Mouse (Mus musculus) forebrain, postnatal 0 days (tissue): Measurements from ENCODE around the gene Cask. TPM values are rescaled to one million over a fixed set of nuclear protein-coding genes. Genes with fewer than 3 reads are reported as not detected.
A peak's percentile ranks its signal among the peaks of the same experiment; 100 is the strongest.

ENCODE experiments used
- ATAC-seq: fragments of 200-750 bp; cut with Nextera tagmentation; 2 replicates; pipeline ENCODE4 v1.8.0; 2017; ENCODE audit warnings: mild to moderate bottlenecking, moderate library complexity
- DNase-seq: peaks from one replicate; pipeline ENCODE4 v3.0.0-alpha.2; 2015
- H3K27ac ChIP-seq: fragments of 300-500 bp; sonication (generic); 2 replicates; pipeline ENCODE4 v1.5.1; 2014; ENCODE audit warnings: low read depth, mild to moderate bottlenecking, antibody characterized with exemption, low read length, moderate library complexity, mixed read lengths
- H3K27me3 ChIP-seq: fragments of 300-500 bp; sonication (generic); 2 replicates; pipeline ENCODE4 v1.6.1; 2014; ENCODE audit warnings: mild to moderate bottlenecking, low read length, mixed read lengths; ENCODE audit not compliant: insufficient read depth
- H3K36me3 ChIP-seq: fragments of 300-500 bp; sonication (generic); 2 replicates; pipeline ENCODE4 v1.6.1; 2014; ENCODE audit warnings: mild to moderate bottlenecking, moderate library complexity; ENCODE audit not compliant: insufficient read depth
- H3K4me1 ChIP-seq: fragments of 300-500 bp; sonication (generic); 2 replicates; pipeline ENCODE4 v1.6.1; 2014; ENCODE audit warnings: antibody characterized with exemption; ENCODE audit not compliant: insufficient read depth
- H3K4me2 ChIP-seq: fragments of 300-500 bp; sonication (generic); 2 replicates; pipeline ENCODE4 v1.6.1; 2014; ENCODE audit warnings: low read depth, mild to moderate bottlenecking, moderate library complexity
- H3K4me3 ChIP-seq: fragments of 300-500 bp; sonication (generic); 2 replicates; pipeline ENCODE4 v1.5.1; 2014; ENCODE audit warnings: low read depth, low read length, mixed read lengths
- H3K9ac ChIP-seq: fragments of 300-500 bp; sonication (generic); 2 replicates; pipeline ENCODE4 v1.6.1; 2014; ENCODE audit warnings: mild to moderate bottlenecking
- H3K9me3 ChIP-seq: fragments of 300-500 bp; sonication (generic); 2 replicates; pipeline ENCODE4 v1.6.1; 2016; ENCODE audit warnings: low read length
- CTCF ChIP-seq: sonication (generic); IDR thresholded peaks from 2 replicates; pipeline ENCODE4 v1.5.1; 2016; ENCODE audit warnings: antibody characterized with exemption, control low read depth, low read depth
- WGBS: fragments of 180-500 bp; shearing (Covaris S2); extraction: QIAGEN DNeasy Blood & Tissue Kit; methylation state at CpG from one replicate; pipeline ENCODE4 v1.1.7; 2014; 5-methylcytosine and 5-hydroxymethylcytosine counted together
- polyA plus RNA-seq: library from polyadenylated mRNA; unstranded; fragments of >200 nt; fragmentation: Nextera tagmentation; extraction: Ambion mirVana; gene quantifications from 2 replicates; pipeline ENCODE4 v1.2.1, GENCODE M21; 2015
- total RNA-seq: library from RNA; depleted of rRNA; stranded (reverse); fragments of >200 nt; gene quantifications from 2 replicates; pipeline ENCODE4 v1.2.3, GENCODE M21; 2014

Cask gene
- total and polyA plus RNA-seq, 2 experiments from 2014 or later, result 57.9 to 183 TPM

DNA sequence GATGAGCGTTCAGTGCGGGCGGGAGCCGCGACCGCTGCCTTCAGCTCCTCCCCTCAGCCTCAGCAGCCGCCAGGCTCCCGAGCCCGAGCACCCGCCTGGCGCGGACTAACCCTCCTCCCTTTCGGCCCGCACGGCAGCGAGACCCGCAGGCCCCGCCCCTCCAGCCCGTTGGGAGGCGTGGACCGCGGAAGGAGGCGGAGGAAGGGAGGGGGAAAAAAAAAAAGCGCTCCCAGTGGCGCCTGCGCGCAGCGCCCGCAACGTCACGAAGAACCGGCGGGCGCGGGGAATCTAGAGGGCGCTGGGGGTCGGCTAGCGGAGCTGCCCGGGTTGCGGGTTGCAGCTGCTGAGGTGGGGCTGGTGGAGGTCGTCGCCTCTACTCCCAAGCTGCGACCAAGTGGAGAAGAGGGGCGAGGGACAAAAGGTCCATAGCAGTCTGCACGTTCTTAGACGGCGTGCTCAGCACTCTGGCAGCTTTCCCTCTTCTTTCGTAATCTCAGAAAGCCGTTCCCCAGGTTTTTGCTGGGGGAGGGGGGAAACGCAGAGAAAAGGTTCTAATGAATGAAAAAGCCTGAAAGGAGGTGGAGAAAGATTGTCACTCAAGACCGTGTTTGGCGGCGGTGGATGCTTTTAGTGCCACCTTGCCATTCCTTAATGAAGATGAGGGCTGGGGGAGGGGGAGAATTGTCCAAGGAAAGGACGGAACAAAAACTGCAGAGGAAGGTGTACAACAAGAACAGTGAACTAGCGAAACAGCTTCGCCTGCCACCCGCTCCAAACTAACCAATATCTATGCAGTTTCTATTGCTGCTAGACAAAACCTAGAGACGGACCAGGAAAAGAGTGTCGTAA lies 4.3 kb downstream of the Cask start:
- no peaks in the 10 kb centered on the region for H3K9me3 ChIP-seq
- H3K4me2 ChIP-seq, result peak overlapping the region; percentile 46
- no peaks in the 10 kb centered on the region for H3K36me3 ChIP-seq
- WGBS, result 20% methylated on average over 52 of the region's 59 CpGs
- no peaks in the 10 kb centered on the region for H3K27me3 ChIP-seq
- no peaks in the 10 kb centered on the region for H3K4me1 ChIP-seq
- peak; percentile 95 for ATAC-seq
- peak; percentile 54; the same call in 1 of the 2 replicates for TF ChIP-seq CTCF
- peak; percentile 95 for DNase-seq
- H3K9ac ChIP-seq, result peak overlapping the region; percentile 69
- peak overlapping the region; percentile 55 for H3K4me3 ChIP-seq
- H3K27ac ChIP-seq, result peak overlapping the region; percentile 95

DNA sequence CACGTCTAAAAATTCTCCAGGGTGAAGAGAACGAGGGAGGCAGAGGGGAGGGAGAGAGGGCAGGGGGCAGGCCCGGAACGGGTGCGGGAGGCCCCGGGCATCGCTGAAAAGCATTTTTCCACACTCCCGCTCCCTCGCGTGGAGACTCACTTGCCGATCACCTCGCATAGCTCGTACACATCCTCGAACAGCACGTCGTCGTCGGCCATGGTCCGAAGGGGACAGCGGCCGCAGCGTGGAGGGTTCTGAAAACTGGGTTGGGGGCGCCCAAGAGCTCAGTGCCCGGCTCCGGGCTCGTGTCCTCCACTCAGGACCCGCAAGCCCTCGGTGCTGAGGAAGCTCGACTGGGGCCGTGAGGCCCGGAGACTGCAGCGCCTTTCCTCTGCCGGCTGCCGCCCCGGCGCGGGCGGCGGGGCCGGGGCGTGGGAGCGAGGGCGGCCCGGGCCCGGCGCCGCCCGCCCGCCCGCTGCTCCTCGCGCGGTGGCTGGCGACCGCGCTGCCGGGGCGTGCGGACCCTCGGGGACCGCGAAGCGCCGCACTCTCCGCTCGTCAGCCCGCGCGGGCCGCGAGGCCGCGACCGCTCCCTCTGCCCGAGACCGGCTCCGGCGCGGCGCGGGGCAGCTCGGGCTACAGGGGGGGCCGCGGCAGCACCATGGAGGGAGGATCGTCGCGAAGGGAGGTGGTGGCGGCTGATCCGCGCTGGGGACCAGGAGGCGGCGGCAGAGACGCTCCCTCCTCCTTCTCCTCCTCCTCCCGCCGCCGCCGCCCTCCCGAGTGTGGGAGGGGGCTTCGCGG lies 5.1 kb downstream of the Cask start:
- no peaks in the 10 kb centered on the region for H3K27me3 ChIP-seq
- DNase-seq (peak; percentile 50), ATAC-seq (peak; percentile 10)
- peak overlapping the region; percentile 95 for H3K27ac ChIP-seq
- H3K9ac ChIP-seq, result peak overlapping the region; percentile 69
- peak overlapping the region; percentile 55 for H3K4me3 ChIP-seq
- H3K36me3 ChIP-seq, result no peaks in the 10 kb centered on the region
- H3K4me1 ChIP-seq, result no peaks in the 10 kb centered on the region
- 37% methylated on average over 61 of the region's 100 CpGs for WGBS
- peak overlapping the region; percentile 43 for H3K4me2 ChIP-seq
- TF ChIP-seq CTCF, result peak; percentile 43
- no peaks in the 10 kb centered on the region for H3K9me3 ChIP-seq

DNA sequence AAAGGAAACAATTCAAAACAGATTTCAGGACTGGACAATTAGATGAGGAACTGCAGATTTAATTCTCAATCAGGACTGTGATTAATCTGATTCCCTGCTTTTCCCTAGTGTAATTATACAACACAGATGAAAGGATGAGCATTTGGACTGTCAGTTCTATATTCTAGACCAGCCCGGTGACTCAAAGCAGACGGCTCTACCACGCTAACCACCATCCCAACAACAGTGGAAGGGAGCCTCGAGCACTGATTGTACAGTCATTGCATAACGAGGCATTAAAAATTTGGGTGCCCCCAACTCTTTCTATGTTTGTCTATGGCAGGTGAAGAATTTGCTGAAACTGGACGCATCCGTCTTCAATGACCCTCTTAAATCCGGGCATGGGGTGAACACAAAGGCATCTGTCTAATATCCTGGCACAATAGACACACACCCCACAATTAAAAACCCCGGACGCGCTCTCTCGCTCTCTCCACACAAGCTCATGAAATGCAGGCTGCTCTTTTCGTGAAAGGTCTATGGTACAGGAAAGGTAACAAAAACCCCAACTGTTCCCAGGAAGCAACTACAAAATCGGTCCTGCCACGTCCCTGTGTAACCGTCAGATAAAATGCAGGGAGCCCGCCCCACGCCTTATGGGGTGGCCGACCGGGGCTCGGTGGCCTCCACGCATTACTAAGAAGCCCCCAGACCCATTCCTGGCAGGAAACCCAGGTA lies 5.9 kb downstream of the Cask start:
- Histone ChIP-seq H3K36me3 (no peaks in the 10 kb centered on the region), H3K9me3 (no peaks in the 10 kb centered on the region), H3K4me2 (peak overlapping the region; percentile 43), H3K4me1 (no peaks in the 10 kb centered on the region), H3K27ac (peak overlapping the region; percentile 95), H3K27me3 (no peaks in the 10 kb centered on the region), H3K4me3 (peak overlapping the region; percentile 55), H3K9ac (peak overlapping the region; percentile 69)
- ATAC-seq, result peak; percentile 1; the same call in 1 of the 2 replicates
- no peak for TF ChIP-seq CTCF
- peak; percentile 45 for DNase-seq
- WGBS, result 28% methylated on average over 22 of the region's 22 CpGs

DNA sequence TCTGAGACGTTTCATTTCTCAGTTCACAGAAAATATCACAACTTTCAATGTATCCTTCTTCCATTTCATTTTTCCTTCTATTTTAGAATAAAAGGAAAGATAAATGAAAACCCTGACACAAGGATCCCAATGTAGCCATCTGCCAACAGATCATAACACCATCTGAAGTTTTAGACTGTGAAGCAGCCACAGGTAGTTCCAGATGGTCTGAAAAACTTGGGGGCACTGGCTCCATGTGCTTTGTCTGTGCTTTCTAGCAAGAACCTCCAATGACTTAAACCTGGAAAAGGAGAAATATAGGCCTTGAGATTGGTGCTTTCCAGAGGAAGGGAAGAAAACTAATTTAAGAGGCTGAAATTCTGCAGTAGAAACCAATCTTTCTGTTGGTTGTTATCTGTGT lies 28.4 kb downstream of the Cask start:
- no peak for TF ChIP-seq CTCF
- Histone ChIP-seq H3K4me1 (no peaks in the 10 kb centered on the region), H3K4me2 (no peak overlapping the region), H3K9me3 (no peaks in the 10 kb centered on the region), H3K4me3 (no peak overlapping the region), H3K36me3 (no peaks in the 10 kb centered on the region), H3K27me3 (no peaks in the 10 kb centered on the region), H3K9ac (no peak overlapping the region), H3K27ac (no peak overlapping the region)
- whole genome bisulfite sequencing, result 67% methylated on average over 1 of the region's 1 CpGs
- ATAC-seq (no peak), DNase-seq (peak; percentile 17)

DNA sequence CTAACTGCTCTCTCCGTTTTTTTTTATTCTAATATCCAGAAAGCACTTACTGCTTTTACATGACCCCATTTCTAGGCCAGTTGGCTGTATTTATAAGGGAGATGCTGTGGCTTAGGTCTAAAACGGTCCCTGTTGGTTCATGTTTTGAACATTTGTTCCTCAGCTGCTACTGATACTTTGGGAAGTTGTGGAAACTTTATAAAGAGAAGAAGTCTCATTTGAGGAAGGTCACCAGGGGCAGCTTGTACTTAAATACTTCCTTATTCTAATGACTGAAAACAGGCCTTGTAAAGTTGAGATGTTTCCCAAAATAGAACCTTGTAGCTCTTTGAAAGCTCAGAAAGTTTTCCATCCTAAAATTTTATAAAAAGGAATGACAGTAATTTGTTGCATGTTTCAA lies 52.4 kb downstream of the Cask start:
- Histone ChIP-seq H3K27ac (no peak overlapping the region), H3K4me1 (no peaks in the 10 kb centered on the region), H3K27me3 (no peaks in the 10 kb centered on the region), H3K36me3 (no peaks in the 10 kb centered on the region), H3K4me2 (no peak overlapping the region), H3K9me3 (no peaks in the 10 kb centered on the region), H3K9ac (no peak overlapping the region), H3K4me3 (no peak overlapping the region)
- DNase-seq (no peak), ATAC-seq (no peak)
- 71% methylated on average over 2 of the region's 2 CpGs for WGBS
- TF ChIP-seq CTCF, result no peak

DNA sequence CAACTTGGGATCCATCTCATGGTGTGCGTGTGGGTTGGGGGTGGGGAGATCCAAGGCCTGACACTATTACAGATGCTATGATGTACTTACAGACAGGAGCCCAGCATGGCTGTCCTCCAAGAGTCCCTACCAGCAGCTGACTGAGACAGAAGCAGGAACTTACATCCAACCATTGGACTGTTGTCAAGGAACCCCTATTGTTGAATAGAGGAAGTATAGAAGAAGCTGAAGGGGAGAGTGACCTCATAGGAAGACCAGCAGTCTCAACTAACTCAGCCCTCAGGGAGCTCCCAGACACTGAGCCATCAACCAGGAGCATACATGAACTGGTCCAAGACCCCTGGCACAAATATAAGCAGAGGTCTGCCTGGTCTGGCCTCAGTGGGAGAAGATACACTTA lies 85.5 kb downstream of the Cask start:
- Histone ChIP-seq H3K9ac (no peak overlapping the region), H3K9me3 (no peaks in the 10 kb centered on the region), H3K36me3 (no peaks in the 10 kb centered on the region), H3K27me3 (no peaks in the 10 kb centered on the region), H3K27ac (no peak overlapping the region), H3K4me2 (no peak overlapping the region), H3K4me1 (no peaks in the 10 kb centered on the region), H3K4me3 (no peak overlapping the region)
- TF ChIP-seq CTCF, result no peak
- DNase-seq, result no peak
- 94% methylated on average over 1 of the region's 1 CpGs for WGBS
- ATAC-seq, result no peak
